Mouse (Mus musculus): ENCODE results near the gene Kcnip4. TPM values are rescaled to one million over a fixed set of nuclear protein-coding genes. Genes with fewer than 3 reads are reported as not detected.
A peak's percentile ranks its signal among the peaks of the same experiment; 100 is the strongest.

Gene Kcnip4
- polyA plus RNA-seq, 1 experiment from 2014 or later: 0.15 TPM

GRCm38 (mm10) chr5:48544784-48545734, 979.6 kb downstream of the Kcnip4 start:
- Histone ChIP-seq H3K4me2 (no peak overlapping the region), H3K4me3 (replicated peaks) (no peak overlapping the region), H3K36me3 (no peaks in the 10 kb centered on the region), H3K4me1 (replicated peaks) (no peaks in the 10 kb centered on the region), H3K9ac (no peak overlapping the region), H3K27me3 (no peaks in the 10 kb centered on the region), H3K9me3 (replicated peaks) (no peaks in the 10 kb centered on the region), H3K27ac (no peak overlapping the region)
- DNase-seq: no peak
- WGBS (ENCODE audit: insufficient replicate concordance): 28% methylated on average over 5 of the region's 5 CpGs
- ATAC-seq (ENCODE audit: low read depth): peak; percentile 47; the same call in 1 of the 2 replicates

- no peak for ATAC-seq (ENCODE audit: low read depth)
Observed at GRCm38 (mm10) chr5:48518035-48518434, 1006.7 kb downstream of the Kcnip4 start.

GRCm38 (mm10) chr5:48513354-48513753, 1011.4 kb downstream of the Kcnip4 start:
- Histone ChIP-seq H3K27me3 (no peaks in the 10 kb centered on the region), H3K4me1 (replicated peaks) (no peaks in the 10 kb centered on the region), H3K4me2 (no peak overlapping the region), H3K27ac (no peak overlapping the region), H3K9ac (no peak overlapping the region), H3K36me3 (no peaks in the 10 kb centered on the region), H3K4me3 (replicated peaks) (no peak overlapping the region), H3K9me3 (replicated peaks) (no peaks in the 10 kb centered on the region)
- WGBS (ENCODE audit: insufficient replicate concordance): 62% methylated on average over 1 of the region's 1 CpGs
- ATAC-seq (ENCODE audit: low read depth) (no peak), DNase-seq (no peak)

More at GRCm38 (mm10) chr5:48518035-48518434, 1006.7 kb downstream of the Kcnip4 start:
- no peak overlapping the region for H3K9ac ChIP-seq
- H3K27ac ChIP-seq: no peak overlapping the region
- H3K36me3 ChIP-seq: no peaks in the 10 kb centered on the region
- H3K4me1 ChIP-seq (replicated peaks): no peaks in the 10 kb centered on the region
- H3K9me3 ChIP-seq (replicated peaks): no peaks in the 10 kb centered on the region
- H3K4me2 ChIP-seq: no peak overlapping the region
- H3K4me3 ChIP-seq (replicated peaks): no peak overlapping the region
- H3K27me3 ChIP-seq: no peaks in the 10 kb centered on the region
- 64% methylated on average over 4 of the region's 4 CpGs for WGBS (ENCODE audit: insufficient replicate concordance)
- no peak for DNase-seq

GRCm38 (mm10) chr5:48511357-48511756, 1013.4 kb downstream of the Kcnip4 start:
- H3K4me2 ChIP-seq: no peak overlapping the region

GRCm38 (mm10) chr5:48510241-48510640, 1014.5 kb downstream of the Kcnip4 start:
- Histone ChIP-seq H3K4me1 (replicated peaks) (no peaks in the 10 kb centered on the region), H3K27me3 (no peaks in the 10 kb centered on the region), H3K36me3 (no peaks in the 10 kb centered on the region), H3K4me2 (no peak overlapping the region), H3K27ac (no peak overlapping the region), H3K9me3 (replicated peaks) (no peaks in the 10 kb centered on the region), H3K9ac (no peak overlapping the region), H3K4me3 (replicated peaks) (no peak overlapping the region)
- WGBS (ENCODE audit: insufficient replicate concordance): 71% methylated on average over 12 of the region's 12 CpGs
- DNase-seq (no peak), ATAC-seq (ENCODE audit: low read depth) (no peak)

More at GRCm38 (mm10) chr5:48511357-48511756, 1013.4 kb downstream of the Kcnip4 start:
- ATAC-seq (ENCODE audit: low read depth): no peak
- no peaks in the 10 kb centered on the region for H3K27me3 ChIP-seq
- no peak overlapping the region for H3K9ac ChIP-seq
- no peaks in the 10 kb centered on the region for H3K9me3 ChIP-seq (replicated peaks)
- no peak for DNase-seq
- 9% methylated on average over 1 of the region's 1 CpGs for WGBS (ENCODE audit: insufficient replicate concordance)
- H3K27ac ChIP-seq: no peak overlapping the region
- H3K36me3 ChIP-seq: no peaks in the 10 kb centered on the region
- no peak overlapping the region for H3K4me3 ChIP-seq (replicated peaks)
- no peaks in the 10 kb centered on the region for H3K4me1 ChIP-seq (replicated peaks)

GRCm38 (mm10) chr5:48509194-48509930, 1015.3 kb downstream of the Kcnip4 start:
- DNase-seq (no peak), ATAC-seq (ENCODE audit: low read depth) (no peak)
- 48% methylated on average over 18 of the region's 18 CpGs for WGBS (ENCODE audit: insufficient replicate concordance)
- H3K27ac ChIP-seq: no peak overlapping the region
- H3K9ac ChIP-seq: no peak overlapping the region
- H3K4me3 ChIP-seq (replicated peaks): no peak overlapping the region
- H3K27me3 ChIP-seq: no peaks in the 10 kb centered on the region
- no peaks in the 10 kb centered on the region for H3K4me1 ChIP-seq (replicated peaks)
- no peaks in the 10 kb centered on the region for H3K9me3 ChIP-seq (replicated peaks)
- no peaks in the 10 kb centered on the region for H3K36me3 ChIP-seq
- no peak overlapping the region for H3K4me2 ChIP-seq

GRCm38 (mm10) chr5:48503094-48503493, 1021.6 kb downstream of the Kcnip4 start:
- ATAC-seq (ENCODE audit: low read depth): no peak
- Histone ChIP-seq H3K27me3 (no peaks in the 10 kb centered on the region), H3K36me3 (no peaks in the 10 kb centered on the region), H3K4me3 (replicated peaks) (no peak overlapping the region), H3K9me3 (replicated peaks) (no peaks in the 10 kb centered on the region), H3K27ac (no peak overlapping the region), H3K9ac (no peak overlapping the region), H3K4me2 (no peak overlapping the region), H3K4me1 (replicated peaks) (no peaks in the 10 kb centered on the region)
- DNase-seq: no peak
- WGBS (ENCODE audit: insufficient replicate concordance): 40% methylated on average over 3 of the region's 3 CpGs

GRCm38 (mm10) chr5:48502442-48502841, 1022.3 kb downstream of the Kcnip4 start:
- Histone ChIP-seq H3K27ac (no peak overlapping the region), H3K9me3 (replicated peaks) (no peaks in the 10 kb centered on the region), H3K4me1 (replicated peaks) (no peaks in the 10 kb centered on the region), H3K4me3 (replicated peaks) (no peak overlapping the region), H3K36me3 (no peaks in the 10 kb centered on the region), H3K27me3 (no peaks in the 10 kb centered on the region), H3K4me2 (no peak overlapping the region), H3K9ac (no peak overlapping the region)
- ATAC-seq (ENCODE audit: low read depth): no peak
- no peak for DNase-seq

- WGBS (ENCODE audit: insufficient replicate concordance): 39% methylated on average over 5 of the region's 5 CpGs
- Histone ChIP-seq H3K4me3 (replicated peaks) (no peak overlapping the region), H3K9me3 (replicated peaks) (no peaks in the 10 kb centered on the region), H3K27ac (no peak overlapping the region), H3K36me3 (no peaks in the 10 kb centered on the region), H3K9ac (no peak overlapping the region), H3K4me2 (no peak overlapping the region), H3K27me3 (no peaks in the 10 kb centered on the region), H3K4me1 (replicated peaks) (no peaks in the 10 kb centered on the region)
- no peak for DNase-seq
- no peak for ATAC-seq (ENCODE audit: low read depth)
Observed at GRCm38 (mm10) chr5:48500204-48500603, 1024.5 kb downstream of the Kcnip4 start.

GRCm38 (mm10) chr5:48490864-48491477, 1033.7 kb downstream of the Kcnip4 start:
- no peaks in the 10 kb centered on the region for H3K4me1 ChIP-seq (replicated peaks)
- no peak overlapping the region for H3K9ac ChIP-seq
- ATAC-seq (ENCODE audit: low read depth): no peak
- 60% methylated on average over 3 of the region's 3 CpGs for WGBS (ENCODE audit: insufficient replicate concordance)
- no peaks in the 10 kb centered on the region for H3K9me3 ChIP-seq (replicated peaks)
- H3K4me3 ChIP-seq (replicated peaks): no peak overlapping the region
- no peaks in the 10 kb centered on the region for H3K36me3 ChIP-seq
- H3K4me2 ChIP-seq: no peak overlapping the region
- H3K27me3 ChIP-seq: no peaks in the 10 kb centered on the region
- no peak overlapping the region for H3K27ac ChIP-seq
- no peak for DNase-seq

GRCm38 (mm10) chr5:48489549-48490288, 1035.0 kb downstream of the Kcnip4 start:
- no peak for DNase-seq
- no peak for ATAC-seq (ENCODE audit: low read depth)
- Histone ChIP-seq H3K4me3 (replicated peaks) (no peak overlapping the region), H3K27ac (no peak overlapping the region), H3K36me3 (no peaks in the 10 kb centered on the region), H3K4me1 (replicated peaks) (no peaks in the 10 kb centered on the region), H3K27me3 (no peaks in the 10 kb centered on the region), H3K9me3 (replicated peaks) (no peaks in the 10 kb centered on the region), H3K9ac (no peak overlapping the region), H3K4me2 (no peak overlapping the region)
- 40% methylated on average over 5 of the region's 5 CpGs for WGBS (ENCODE audit: insufficient replicate concordance)

All from liver, embryonic 13.5 days (tissue).